Mouse (Mus musculus) hematopoietic stem cell, adult 5-6 weeks (primary cell): ENCODE results near the gene Ggnbp2. TPM values are rescaled to one million over a fixed set of nuclear protein-coding genes. Genes with fewer than 3 reads are reported as not detected.

ENCODE experiments used
- ATAC-seq, 2 experiments: fragments of 125-278 bp in 1 of 2; replicated peaks in 1 of 2; 2 replicates each; pipeline ENCODE4 v1.8.0; 2016 to 2017; ENCODE audit warnings: inconsistent platforms in 2 of 2, mild to moderate bottlenecking in 2 of 2, moderate number of reproducible peaks in 2 of 2, low read depth in 1 of 2, moderate TSS enrichment in 1 of 2; ENCODE audit not compliant: low FRiP score in 2 of 2, poor library complexity in 2 of 2, severe bottlenecking in 2 of 2, insufficient read depth in 1 of 2, low TSS enrichment in 1 of 2
- total RNA-seq: library from RNA; stranded (forward); fragments of 172-1452, 232-1000 nt; gene quantifications from 2 replicates; pipeline ENCODE4 v1.2.3, GENCODE M21; 2017

Ggnbp2 gene
- 138 and 163 TPM in 2 replicates for total RNA-seq

GRCm38 (mm10) chr11:84870337-84871043, at the start of gene Ggnbp2:
Gene Ggnbp2 (minus strand): TSS chr11:84870817.
- ATAC-seq, result peak; percentile 62 to 74

DNA sequence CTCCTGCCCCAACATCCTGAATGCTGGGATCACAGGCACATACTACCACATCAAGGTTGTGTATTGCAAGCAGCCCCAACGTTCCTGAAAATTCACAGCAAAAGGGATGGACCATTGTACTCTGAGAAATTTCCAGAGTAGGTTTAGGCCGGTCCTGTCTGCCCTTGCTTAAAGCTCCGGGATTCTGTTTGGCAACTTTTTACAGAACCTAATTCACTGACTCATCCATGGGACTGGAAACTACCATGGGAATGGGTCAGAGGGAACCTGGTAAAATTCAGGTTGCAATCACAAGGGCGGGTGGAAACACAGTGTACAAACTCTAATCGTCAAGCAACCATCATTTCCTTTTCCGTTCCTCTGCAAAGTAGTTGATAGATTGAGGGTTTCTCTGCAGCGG, 49.3 kb upstream of the Ggnbp2 start:
- no peak for ATAC-seq

DNA sequence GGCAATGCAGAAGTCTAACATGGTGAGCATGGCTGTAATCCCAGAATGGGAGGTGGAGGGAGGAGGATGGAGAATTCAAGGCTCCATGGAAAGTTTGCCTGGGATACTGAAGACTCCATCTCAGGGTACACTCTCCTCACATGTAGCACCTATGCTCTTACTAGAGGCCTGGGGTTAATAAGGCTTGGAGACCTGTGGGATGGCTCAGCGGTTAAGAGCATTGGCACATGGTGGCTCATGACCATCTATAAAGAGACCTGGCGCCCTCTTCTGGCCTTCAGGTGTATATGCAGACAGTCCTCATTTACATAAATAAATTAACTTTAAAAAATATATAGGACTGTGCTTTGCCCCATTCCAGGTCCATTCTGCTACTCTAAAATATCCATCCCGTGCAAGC, 48.7 kb upstream of the Ggnbp2 start:
- peak; percentile 19 to 37; a peak in 1 of 4 replicates for ATAC-seq

DNA sequence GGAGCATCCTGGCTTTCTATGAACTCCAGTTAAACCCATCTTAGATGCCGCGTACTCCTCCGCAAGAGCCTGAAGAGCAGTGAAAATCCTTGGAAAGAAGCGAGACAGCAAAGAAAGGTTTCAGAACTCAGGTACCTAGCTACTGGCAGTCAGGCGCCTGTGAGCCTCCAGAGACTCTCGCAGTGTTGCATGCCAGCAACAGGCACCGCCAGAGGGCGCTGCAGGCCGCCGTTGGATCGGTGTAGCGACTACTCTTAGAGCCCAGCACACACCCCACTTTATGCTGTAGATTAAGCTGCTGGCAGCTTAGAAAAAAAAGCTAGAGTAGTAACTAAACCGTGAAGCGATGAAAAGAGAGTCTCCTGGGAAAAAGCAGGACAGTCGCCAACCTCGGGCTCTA, 47.8 kb upstream of the Ggnbp2 start:
- peak; percentile 60 to 61; a peak in 2 of 4 replicates for ATAC-seq

- ATAC-seq, result no peak
Observed at GRCm38 (mm10) chr11:84916703-84917300, 46.2 kb upstream of the Ggnbp2 start.

GRCm38 (mm10) chr11:84916053-84916702, 45.6 kb upstream of the Ggnbp2 start, which contains the start of gene Znhit3:
Gene Znhit3 (minus strand): TSS chr11:84916366.
- peak; percentile 93 to 96 for ATAC-seq

- no peak for ATAC-seq
Observed at GRCm38 (mm10) chr11:84914673-84915072, 44.1 kb upstream of the Ggnbp2 start.

GRCm38 (mm10) chr11:84910411-84910810, 39.8 kb upstream of the Ggnbp2 start:
- no peak for ATAC-seq

DNA sequence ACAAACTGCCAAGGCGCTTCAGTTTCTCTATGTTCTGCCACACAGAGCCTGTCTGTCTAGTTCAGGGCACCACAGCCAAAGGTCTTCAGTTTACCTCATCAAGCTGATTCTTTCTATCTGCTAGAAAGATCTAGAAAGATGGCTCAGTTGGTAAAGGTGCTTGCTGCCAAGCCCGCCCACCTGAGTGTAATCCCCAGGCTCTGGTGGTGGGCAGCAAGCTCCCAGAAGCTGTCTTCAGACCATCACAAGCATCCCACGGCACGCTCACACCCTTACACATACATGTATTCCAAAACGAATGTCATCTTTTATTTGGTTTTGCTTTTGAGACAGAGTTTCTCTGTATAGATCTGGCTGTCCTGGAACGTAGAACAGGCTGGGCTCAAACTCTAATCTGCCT, 37.9 kb upstream of the Ggnbp2 start:
- no peak for ATAC-seq

GRCm38 (mm10) chr11:84907081-84907480, 36.5 kb upstream of the Ggnbp2 start:
- ATAC-seq, result no peak

GRCm38 (mm10) chr11:84904597-84905144, 34.1 kb upstream of the Ggnbp2 start:
- ATAC-seq, result no peak

DNA sequence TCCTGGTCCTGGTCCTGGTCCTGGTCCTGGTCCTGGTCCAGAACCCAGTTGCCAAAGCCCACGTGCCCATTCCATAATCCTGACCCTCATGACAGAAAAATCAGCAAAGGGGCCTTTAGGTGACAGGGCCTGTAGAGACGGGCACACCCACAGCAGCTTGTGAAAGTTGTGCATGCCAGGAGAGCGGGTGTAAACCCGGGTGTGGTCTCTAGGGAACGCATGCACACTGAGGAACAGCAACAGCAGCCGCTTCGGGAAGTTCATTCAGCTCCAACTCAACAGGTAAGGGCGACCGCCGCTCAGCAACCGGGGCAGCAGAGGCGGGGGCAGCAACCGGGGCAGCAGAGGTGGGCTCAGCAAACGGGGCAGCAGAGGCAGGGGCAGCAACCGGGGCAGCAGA, 22.5 kb upstream of the Ggnbp2 start:
- ATAC-seq, result no peak

GRCm38 (mm10) chr11:84891705-84892104, 21.1 kb upstream of the Ggnbp2 start:
- ATAC-seq, result no peak

DNA sequence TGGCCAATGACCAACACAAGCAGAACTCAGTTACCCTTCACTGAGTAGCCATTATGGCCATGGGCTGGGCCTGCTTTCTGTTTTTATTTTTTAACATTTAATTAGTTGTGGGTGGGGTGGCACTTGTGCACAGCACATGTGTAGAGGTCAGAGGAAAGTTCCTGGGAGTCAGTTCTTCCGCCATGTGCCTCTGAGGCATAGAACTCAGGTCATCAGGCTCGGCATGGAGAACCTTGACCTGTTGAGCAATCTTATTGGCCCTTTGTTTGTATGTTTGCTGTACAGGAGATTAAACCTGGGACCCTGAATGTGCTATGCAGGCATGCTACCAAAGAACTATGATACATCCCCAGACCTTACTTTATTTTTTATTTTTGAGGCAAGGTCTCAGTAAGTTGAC, 18.9 kb upstream of the Ggnbp2 start:
- no peak for ATAC-seq

- no peak for ATAC-seq
Observed at GRCm38 (mm10) chr11:84888025-84888424, 17.4 kb upstream of the Ggnbp2 start.

- ATAC-seq, result no peak
Observed at GRCm38 (mm10) chr11:84886767-84887511, 16.3 kb upstream of the Ggnbp2 start.

DNA sequence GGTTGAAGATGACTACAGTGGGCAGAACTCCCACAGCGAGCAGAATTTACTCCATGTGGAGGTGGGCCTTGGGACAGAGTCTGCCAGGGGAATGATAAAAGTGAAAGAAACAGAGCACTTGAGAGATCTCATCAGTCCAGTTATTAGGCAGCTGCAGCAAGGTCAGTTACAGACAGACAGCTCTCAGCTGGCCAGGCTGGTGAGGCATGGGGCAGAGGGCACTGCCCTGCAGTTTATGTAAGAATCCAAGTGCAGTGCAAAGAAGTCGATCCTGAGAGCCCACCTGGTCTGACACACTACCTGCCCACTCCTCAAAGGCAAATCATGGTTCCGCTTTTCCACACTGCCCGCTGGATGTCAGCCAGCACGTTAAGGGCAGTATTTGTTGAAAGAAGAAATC, 15.6 kb upstream of the Ggnbp2 start:
- no peak for ATAC-seq

- ATAC-seq, result no peak
Observed at GRCm38 (mm10) chr11:84885238-84885637, 14.6 kb upstream of the Ggnbp2 start.
